7 mouse cellular contexts compared by ENCODE assay signal in genomic region chr14:31493901-31494300, GRCm38 (mm10). TPM values are rescaled to one million over a fixed set of nuclear protein-coding genes. Genes with fewer than 3 reads are reported as not detected.
DNase-seq lines count a peak whose midpoint lies in the region; ATAC-seq and TF ChIP-seq lines count a peak whose summit lies in the region.

No protein-coding gene starts in this region.

- peak overlapping the region; percentile 3; the same call in 1 of the 2 replicates for H3K27ac ChIP-seq in thymus, adult 2 months (ENCODE audit: control insufficient read depth, insufficient read depth, low read length)
- H3K27ac ChIP-seq in forebrain, embryonic 10.5 days: peak overlapping the region; percentile 95
- H3K27ac ChIP-seq in liver, embryonic 12.5 days: peak overlapping the region; percentile 94; the same call in 1 of the 2 replicates

- no peaks in the 10 kb centered on the region for H3K27me3 ChIP-seq in thymus, adult 2 months (ENCODE audit: control insufficient read depth, insufficient read depth, low read length)
- no peaks in the 10 kb centered on the region for H3K27me3 ChIP-seq in forebrain, embryonic 10.5 days (ENCODE audit: poor library complexity, severe bottlenecking)
- no peaks in the 10 kb centered on the region for H3K27me3 ChIP-seq in liver, embryonic 12.5 days (replicated peaks)

- H3K4me3 ChIP-seq in thymus, adult 2 months (ENCODE audit: control insufficient read depth, insufficient read depth, low read length): peak overlapping the region; percentile 96
- H3K4me3 ChIP-seq in forebrain, embryonic 10.5 days: peak overlapping the region; percentile 94
- peak overlapping the region; percentile 95 for H3K4me3 ChIP-seq in liver, embryonic 12.5 days

- H3K9ac ChIP-seq in liver, embryonic 12.5 days: peak overlapping the region; percentile 93

- peaks cover 17% of the 10 kb centered on the region for H3K4me1 ChIP-seq in thymus, adult 2 months (replicated peaks; ENCODE audit: control insufficient read depth, insufficient read depth, low read length)
- H3K4me1 ChIP-seq in forebrain, embryonic 10.5 days: peaks cover 33% of the 10 kb centered on the region
- peaks cover 51% of the 10 kb centered on the region for H3K4me1 ChIP-seq in liver, embryonic 12.5 days

- ATAC-seq in liver, embryonic 12.5 days: no peak

- H3K36me3 ChIP-seq in thymus, adult 2 months (ENCODE audit: control insufficient read depth, insufficient read depth, low read length): peaks cover 19% of the 10 kb centered on the region
- peaks cover 56% of the 10 kb centered on the region for H3K36me3 ChIP-seq in forebrain, embryonic 10.5 days (replicated peaks)
- peaks cover 65% of the 10 kb centered on the region for H3K36me3 ChIP-seq in liver, embryonic 12.5 days

- H3K4me2 ChIP-seq in liver, embryonic 12.5 days: peak overlapping the region; percentile 84

- TF ChIP-seq POLR2A in thymus, adult 2 months (IDR thresholded peaks at IDR 0.05; ENCODE audit: control insufficient read depth, extremely low read depth, insufficient read depth, low read length, poor library complexity): no peak

- no peak for DNase-seq in thymus, adult 2 months
- DNase-seq in thymus, postnatal 4 days: no peak
- no peak for DNase-seq in forebrain, embryonic 10.5 days (ENCODE audit: extremely low spot score, low spot score)
- DNase-seq in right cerebral cortex, adult 2 months (ENCODE audit: low spot score in 2 of 2): no peak
- DNase-seq in embryo, embryonic 10 days (ENCODE audit: low spot score): no peak
- no peak for DNase-seq in kidney, postnatal 10 days

- 10% methylated on average over 9 of the region's 9 CpGs for WGBS in thymus, adult 2 months
- 52% methylated on average over 9 of the region's 9 CpGs for WGBS in forebrain, embryonic 10.5 days
- 23% methylated on average over 9 of the region's 9 CpGs for WGBS in liver, embryonic 12.5 days (ENCODE audit: insufficient replicate concordance)

- H3K9me3 ChIP-seq in forebrain, embryonic 10.5 days: no peaks in the 10 kb centered on the region
- no peaks in the 10 kb centered on the region for H3K9me3 ChIP-seq in liver, embryonic 12.5 days (replicated peaks)

- TF ChIP-seq CTCF in thymus, adult 2 months (IDR thresholded peaks at IDR 0.05; ENCODE audit: borderline replicate concordance, control insufficient read depth, extremely low read depth, insufficient read depth, low read length, poor library complexity): no peak

RNA-seq across cellular contexts. Expression of gene Eaf1, which starts 0.3 kb away (rescaled TPM):
- 140 and 151 TPM in 2 replicates for polyA plus RNA-seq in thymus, adult 2 months (2012; rRNA removed)
- 28.4 and 29.1 TPM in 2 replicates for polyA plus RNA-seq in forebrain, embryonic 10.5 days (2016; fragmentation: Nextera tagmentation; extraction: Ambion mirVana)
- polyA plus RNA-seq in liver, embryonic 12.5 days (2016; fragmentation: Nextera tagmentation; extraction: Ambion mirVana): 41.4 and 44.2 TPM in 2 replicates

RNA-seq across cellular contexts. Expression of gene Mettl6, which starts 0.9 kb away (rescaled TPM):
- polyA plus RNA-seq in thymus, adult 2 months (2012; rRNA removed): 26.4 and 28.8 TPM in 2 replicates
- 79.1 and 79.9 TPM in 2 replicates for polyA plus RNA-seq in forebrain, embryonic 10.5 days (2016; fragmentation: Nextera tagmentation; extraction: Ambion mirVana)
- polyA plus RNA-seq in liver, embryonic 12.5 days (2016; fragmentation: Nextera tagmentation; extraction: Ambion mirVana): 43.7 and 46.9 TPM in 2 replicates

RNA-seq across cellular contexts. Expression of gene Sh3bp5, which starts 58.0 kb away (rescaled TPM):
- polyA plus RNA-seq in thymus, adult 2 months (2012; rRNA removed): 10.5 and 10.7 TPM in 2 replicates
- polyA plus RNA-seq in forebrain, embryonic 10.5 days (2016; fragmentation: Nextera tagmentation; extraction: Ambion mirVana): 17.6 and 18.3 TPM in 2 replicates
- 13.8 and 15.1 TPM in 2 replicates for polyA plus RNA-seq in liver, embryonic 12.5 days (2016; fragmentation: Nextera tagmentation; extraction: Ambion mirVana)

Comparison
In these comparisons a context has a peak if more than half of its experiments do, and no peak if none do; other contexts are left out.
1. H3K27ac ChIP-seq: peak in every context shown above with its lines; median percentile 95 in forebrain, embryonic 10.5 days; 94 in liver, embryonic 12.5 days; 3 in thymus, adult 2 months.